Mouse (Mus musculus): ENCODE measurements around the gene Dct.
A peak's percentile ranks its signal among the peaks of the same experiment; 100 is the strongest.

The Dct gene

GRCm38 (mm10) chr14:118051975-118052630 is at the start of gene Dct:
Dct (minus strand) TSS chr14:118052244.
- no peak for DNase-seq

GRCm38 (mm10) chr14:118101227-118101990 is 49.4 kb upstream of the Dct start:
- no peak for DNase-seq

- DNase-seq: no peak
These were observed 46.2 kb upstream of the Dct start for GRCm38 (mm10) chr14:118098265-118098664.

DNA sequence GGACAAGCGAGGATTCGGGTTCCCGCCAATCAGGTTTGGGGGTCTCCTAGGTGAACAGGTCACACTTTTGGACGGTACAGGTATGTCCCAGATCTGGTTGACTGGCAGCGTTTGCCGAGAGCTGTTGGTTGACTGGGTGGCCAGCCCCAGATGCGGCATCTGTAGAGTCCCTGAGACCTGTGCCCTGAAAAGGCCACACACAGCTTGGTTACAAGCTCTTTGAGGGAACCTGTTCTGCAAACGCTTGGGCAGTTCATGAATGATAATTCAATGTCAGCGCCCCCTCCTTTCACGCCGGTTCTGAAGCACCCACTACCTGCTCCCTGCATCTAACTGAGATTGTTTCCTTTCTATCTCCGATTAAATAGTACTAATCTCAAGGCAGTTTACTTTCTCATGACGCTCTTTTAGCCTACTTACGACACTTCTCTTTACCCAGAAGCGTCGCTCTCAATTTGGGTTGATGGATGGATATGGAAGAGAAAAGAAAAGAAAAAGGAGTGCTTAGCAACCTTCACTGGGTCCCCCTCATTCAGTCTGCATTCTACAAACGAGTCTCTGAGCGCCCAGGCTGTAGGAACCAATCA is 37.9 kb upstream of the Dct start:
- no peak for DNase-seq

- peak; percentile 91 for DNase-seq
These were observed 37.3 kb upstream of the Dct start for GRCm38 (mm10) chr14:118089215-118089805.

- no peak for DNase-seq
These were observed 36.6 kb upstream of the Dct start for GRCm38 (mm10) chr14:118088437-118089207.

- DNase-seq: no peak
These were observed 34.4 kb upstream of the Dct start for GRCm38 (mm10) chr14:118086271-118087035.

DNA sequence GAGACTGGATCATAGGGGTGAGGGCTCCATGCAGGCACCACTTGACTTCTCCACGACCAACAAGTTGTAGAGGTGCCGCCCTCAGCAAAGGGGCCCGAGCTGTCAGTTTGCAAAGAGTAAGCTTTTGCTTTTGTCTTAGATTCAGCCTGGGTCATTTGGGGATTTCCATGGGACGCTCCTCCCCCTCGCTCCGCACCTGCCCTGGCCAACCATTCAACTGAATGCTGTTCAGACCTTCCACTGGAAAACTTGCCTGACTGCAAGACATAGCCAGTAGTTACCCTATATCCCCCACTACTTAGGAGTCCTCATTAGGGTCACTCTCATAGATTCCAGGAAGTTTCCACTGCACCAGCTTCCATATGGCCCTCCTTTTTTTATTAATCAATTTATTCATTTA is 31.8 kb upstream of the Dct start:
- no peak for DNase-seq

DNA sequence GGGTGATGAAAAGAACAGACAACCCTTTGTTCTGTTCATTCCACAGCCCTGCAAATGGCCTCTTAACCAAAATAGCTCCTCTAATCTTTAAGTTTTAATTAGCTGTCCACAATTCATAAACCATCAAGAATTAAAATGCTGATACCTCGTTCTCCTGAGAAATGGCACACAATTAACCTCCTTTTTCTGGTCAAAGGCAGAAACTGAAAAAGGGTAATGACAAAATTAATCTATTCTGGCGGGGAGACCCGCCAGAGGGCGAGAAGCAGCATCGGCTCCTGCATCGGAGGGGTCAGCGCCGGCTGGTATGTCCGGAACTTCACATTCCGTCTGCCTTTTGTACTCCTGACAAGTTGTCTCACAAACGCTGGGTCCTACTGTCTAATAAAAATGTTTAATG is 28.6 kb upstream of the Dct start:
- no peak for DNase-seq

DNA sequence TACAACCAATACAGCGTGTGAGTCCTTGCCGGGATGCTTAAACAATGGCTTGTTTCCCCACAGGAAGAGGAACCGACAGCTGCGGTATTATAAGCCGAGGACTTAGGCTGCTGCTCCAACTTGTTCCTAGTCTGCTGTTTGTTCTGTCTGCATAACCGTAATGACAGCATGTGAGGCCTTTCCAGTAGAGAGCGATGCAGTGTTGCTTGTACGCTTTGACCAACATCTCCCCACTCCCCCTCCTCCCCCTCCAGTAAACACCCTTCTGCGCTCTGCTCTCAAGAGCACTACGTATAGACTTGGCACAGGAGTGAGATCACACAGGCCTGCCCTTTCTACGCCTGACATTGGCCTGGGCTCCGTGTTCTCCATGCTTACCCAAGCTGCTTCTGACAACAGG is 18.1 kb upstream of the Dct start:
- DNase-seq: no peak

DNA sequence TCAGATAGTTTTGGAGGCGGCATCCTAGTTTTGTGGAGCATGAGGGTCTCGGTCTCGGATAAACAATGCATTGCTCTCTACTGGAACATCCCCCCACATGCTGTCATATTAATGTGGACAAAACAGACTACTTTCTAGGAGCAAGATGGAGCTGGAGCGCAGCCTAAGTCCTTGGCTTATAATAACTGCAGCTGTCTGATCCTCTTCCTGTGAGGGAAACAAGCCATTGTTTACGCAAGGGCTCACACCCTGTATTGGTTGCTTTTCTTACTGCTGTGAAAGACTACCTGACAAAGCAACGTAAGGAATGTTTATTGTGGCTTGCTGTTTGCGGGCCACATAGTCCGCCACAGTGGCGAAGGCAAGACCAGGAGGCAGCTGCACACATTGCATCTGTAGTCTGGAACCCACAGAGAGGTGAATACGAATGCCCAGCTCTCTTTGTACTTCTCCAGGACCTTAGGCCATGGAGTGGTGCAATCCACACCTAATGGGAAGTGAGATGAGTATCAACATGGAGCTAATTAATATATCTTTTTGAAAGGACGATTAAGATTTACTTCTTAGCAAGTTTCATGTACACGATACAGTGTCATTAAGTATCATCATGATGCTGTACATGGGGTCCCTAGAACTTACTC is 17.5 kb upstream of the Dct start:
- no peak for DNase-seq

DNA sequence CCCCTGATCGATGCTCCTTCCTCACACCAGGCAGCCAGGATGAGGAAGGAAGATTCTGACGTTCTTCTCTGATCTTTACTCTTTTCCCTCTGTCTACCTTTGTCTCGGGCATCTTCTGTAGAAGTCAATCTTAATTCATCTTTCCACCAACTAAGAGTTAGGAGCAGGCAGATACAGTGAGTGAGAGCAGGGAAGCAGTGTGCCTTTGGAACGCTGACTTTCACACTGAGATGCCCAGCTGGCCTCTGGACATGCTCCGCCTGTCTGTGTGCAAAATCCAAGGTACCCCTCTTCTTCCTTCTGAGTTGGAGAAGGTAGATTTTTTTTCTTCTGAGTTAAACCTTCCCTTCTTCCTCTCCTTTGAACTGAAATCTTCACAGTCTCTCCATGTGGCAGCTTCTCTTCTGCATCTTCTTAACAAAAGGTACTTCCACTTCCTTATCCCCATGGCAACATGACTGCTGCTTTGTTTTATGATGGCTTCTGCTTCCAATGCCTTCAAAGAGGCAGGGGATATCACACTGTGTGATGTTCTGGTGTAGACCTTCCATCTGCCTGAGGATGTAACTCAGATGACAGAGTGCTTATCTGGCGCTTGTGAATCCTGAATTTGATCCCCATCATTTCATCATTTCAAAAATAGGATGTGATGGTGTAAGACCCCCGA is 9.9 kb upstream of the Dct start:
- no peak for DNase-seq

- DNase-seq: no peak
These were observed 6.5 kb upstream of the Dct start for GRCm38 (mm10) chr14:118058581-118058886.

- no peak for DNase-seq
These were observed 5.9 kb upstream of the Dct start for GRCm38 (mm10) chr14:118057696-118058580.

GRCm38 (mm10) chr14:118052770-118053169 is 726 bp upstream of the Dct start:
- DNase-seq: no peak

- DNase-seq: no peak
These were observed 648 bp downstream of the Dct start for GRCm38 (mm10) chr14:118051396-118051795.

GRCm38 (mm10) chr14:118050990-118051389 is 1.1 kb downstream of the Dct start:
- DNase-seq: no peak

GRCm38 (mm10) chr14:118050431-118050830 is 1.6 kb downstream of the Dct start:
- no peak for DNase-seq

- no peak for DNase-seq
These were observed 2.3 kb downstream of the Dct start for GRCm38 (mm10) chr14:118049648-118050238.

DNA sequence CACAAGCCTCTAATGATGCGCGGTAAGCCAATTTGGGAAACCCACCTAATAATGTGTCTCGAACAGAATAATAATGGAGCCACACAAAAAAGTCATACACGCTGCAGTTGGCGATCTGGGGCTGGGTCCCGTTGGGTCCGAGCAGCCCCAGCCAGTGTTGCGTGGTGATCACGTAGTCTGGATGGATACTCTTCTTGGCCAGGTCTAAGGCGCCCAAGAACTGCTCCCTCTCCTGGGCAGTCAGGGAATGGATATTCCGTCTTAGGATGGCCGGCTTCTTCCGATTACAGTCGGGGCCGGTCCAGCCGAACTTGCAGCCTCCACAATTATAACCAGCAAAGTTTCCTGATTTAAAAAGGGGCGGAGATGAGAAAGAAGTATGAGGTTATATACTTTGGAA is 9.1 kb downstream of the Dct start:
- no peak for DNase-seq
